ENCODE assay signal across 16 mouse cellular contexts in the genomic region with DNA sequence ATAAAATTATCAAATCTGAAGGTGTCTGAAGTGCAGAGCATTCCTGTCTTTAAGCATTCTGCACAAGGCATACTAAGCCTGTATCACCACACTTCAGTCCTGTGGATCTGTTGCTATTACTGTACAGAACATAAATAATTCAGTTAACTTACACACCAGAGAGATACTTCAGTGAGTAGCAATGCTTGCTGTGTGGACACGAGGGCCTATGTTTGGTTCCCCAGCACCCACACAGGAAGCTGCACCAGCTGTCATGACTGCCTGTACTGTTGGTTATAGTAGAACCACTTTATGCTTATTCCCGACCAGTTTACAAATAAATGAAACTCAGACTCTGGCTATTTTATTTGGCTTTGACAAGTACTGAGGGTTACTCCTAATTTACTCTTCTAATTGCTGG.
"Had no signal": no experiment of that assay in that cellular context is flagged by ENCODE, and none has a peak within 500 bp of the region (broad histone marks: within the 10 kb centered on the region; RNA-seq: fewer than 3 reads in every experiment).

No protein-coding gene starts in this region.

- H3K4me3 ChIP-seq: left cerebral cortex, adult 2 months; limb, embryonic 15.5 days; liver, embryonic 12.5 days; megakaryocyte, embryonic 14.5 days; neural tube, embryonic 13.5 days had no signal

- ATAC-seq: inflammation-experienced regulatory T-cells, adult 6 months; intestine, postnatal 0 days; liver, embryonic 12.5 days; midbrain, embryonic 16.5 days had no signal

- H3K36me3 ChIP-seq: limb, embryonic 15.5 days; liver, embryonic 12.5 days; neural tube, embryonic 13.5 days had no signal

- DNase-seq: kidney, adult 8-10 months; kidney, postnatal 25 days; lung, embryonic 14.5 days; lung, postnatal 10 days; retina, postnatal 1 day; thymus, postnatal 4 days had no signal

- H3K4me1 ChIP-seq: megakaryocyte, embryonic 14.5 days; neural tube, embryonic 13.5 days had no signal

- H3K9me3 ChIP-seq: limb, embryonic 15.5 days; liver, embryonic 12.5 days; neural tube, embryonic 13.5 days had no signal

- H3K27me3 ChIP-seq: liver, embryonic 12.5 days; megakaryocyte, embryonic 14.5 days; neural tube, embryonic 13.5 days had no signal

- H3K4me2 ChIP-seq: limb, embryonic 15.5 days; liver, embryonic 12.5 days; lung, embryonic 14.5 days; midbrain, embryonic 11.5 days; neural tube, embryonic 13.5 days had no signal

- H3K27ac ChIP-seq: left cerebral cortex, adult 2 months; limb, embryonic 15.5 days; liver, embryonic 12.5 days; macrophage; neural tube, embryonic 13.5 days had no signal

- H3K9ac ChIP-seq: limb, embryonic 15.5 days; liver, embryonic 12.5 days; lung, embryonic 14.5 days; neural tube, embryonic 13.5 days had no signal
